Mouse (Mus musculus) kidney, embryonic 14.5 days (tissue): ENCODE measurements around the gene Cox6b2. TPM values are rescaled to one million over a fixed set of nuclear protein-coding genes. Genes with fewer than 3 reads are reported as not detected.

Source experiments
- ATAC-seq: fragments of 200-750 bp; cut with Nextera tagmentation; 2 replicates; pipeline ENCODE4 v1.8.0; 2017; ENCODE audit warnings: moderate number of reproducible peaks, mild to moderate bottlenecking, moderate TSS enrichment, moderate library complexity; ENCODE audit not compliant: low FRiP score, low TSS enrichment
- H3K27ac ChIP-seq: fragments of 300-500 bp; sonication (generic); 2 replicates; pipeline ENCODE4 v1.5.1; 2014; ENCODE audit warnings: low read depth, mild to moderate bottlenecking, low read length, moderate library complexity, mixed read lengths
- H3K27me3 ChIP-seq: fragments of 300-500 bp; sonication (generic); 2 replicates; pipeline ENCODE4 v1.6.1; 2014; ENCODE audit warnings: mild to moderate bottlenecking, low read length; ENCODE audit not compliant: control insufficient read depth, insufficient read depth
- H3K36me3 ChIP-seq: fragments of 300-500 bp; sonication (generic); 2 replicates; pipeline ENCODE4 v1.6.1; 2014; ENCODE audit warnings: low read length, mixed read lengths; ENCODE audit not compliant: control insufficient read depth, insufficient read depth
- H3K4me1 ChIP-seq: fragments of 300-500 bp; sonication (generic); 2 replicates; pipeline ENCODE4 v1.6.1; 2014; ENCODE audit warnings: low read length, mixed read lengths; ENCODE audit not compliant: control insufficient read depth, insufficient read depth
- H3K4me2 ChIP-seq: fragments of 300-500 bp; sonication (generic); replicated peaks from 2 replicates; pipeline ENCODE4 v1.6.1; 2014; ENCODE audit warnings: low read depth, mild to moderate bottlenecking, low read length
- H3K4me3 ChIP-seq: fragments of 300-500 bp; sonication (generic); 2 replicates; pipeline ENCODE4 v1.5.1; 2014; ENCODE audit warnings: mild to moderate bottlenecking, low read length
- H3K9ac ChIP-seq: fragments of 300-500 bp; sonication (generic); 2 replicates; pipeline ENCODE4 v1.6.1; 2014; ENCODE audit warnings: low read depth, mild to moderate bottlenecking, low read length, moderate library complexity
- H3K9me3 ChIP-seq: fragments of 300-500 bp; sonication (generic); 2 replicates; pipeline ENCODE4 v1.6.1; 2016; ENCODE audit warnings: low read length; ENCODE audit not compliant: control insufficient read depth
- WGBS: fragments of 180-500 bp; shearing (Covaris S2); extraction: QIAGEN DNeasy Blood & Tissue Kit; methylation state at CpG from one replicate; pipeline ENCODE4 v1.1.7; 2014; 5-methylcytosine and 5-hydroxymethylcytosine counted together
- polyA plus RNA-seq: library from polyadenylated mRNA; unstranded; fragments of >200 nt; fragmentation: Nextera tagmentation; extraction: Ambion mirVana; gene quantifications from 2 replicates; pipeline ENCODE4 v1.2.1, GENCODE M21; 2014

The Cox6b2 gene
- polyA plus RNA-seq, 1 experiment from 2014 or later: 47.1 TPM

GRCm38 (mm10) chr7:4744886-4745285 lies 8.0 kb downstream of the Cox6b2 start:
- no peak for ATAC-seq

DNA sequence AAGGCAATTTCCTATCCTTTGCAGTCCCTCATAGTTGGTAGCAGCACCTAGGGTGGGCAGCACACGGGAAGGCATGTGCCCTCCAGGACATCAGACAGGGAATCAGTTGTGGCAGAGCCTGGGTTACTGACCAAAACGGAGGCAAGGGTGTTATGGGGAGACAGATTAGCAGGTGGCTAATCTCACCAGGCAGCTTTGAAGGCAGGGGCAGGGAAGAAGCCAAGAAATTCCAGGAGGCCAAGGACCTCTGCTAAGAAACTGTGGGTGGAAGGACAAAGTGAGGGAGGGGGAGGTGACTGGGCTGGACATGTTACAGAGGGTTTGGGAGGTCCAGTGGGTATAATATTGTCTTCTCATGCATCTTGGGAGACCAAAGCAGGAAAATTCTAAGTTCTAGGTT lies 9.5 kb downstream of the Cox6b2 start:
- no peak for ATAC-seq
- H3K4me1 ChIP-seq: peaks cover 26% of the 10 kb centered on the region
- peaks cover 29% of the 10 kb centered on the region for H3K36me3 ChIP-seq
- H3K4me3 ChIP-seq: no peak overlapping the region
- no peaks in the 10 kb centered on the region for H3K27me3 ChIP-seq
- no peak overlapping the region for H3K4me2 ChIP-seq
- WGBS: 55% methylated on average over 2 of the region's 2 CpGs
- no peak overlapping the region for H3K9ac ChIP-seq
- no peak overlapping the region for H3K27ac ChIP-seq
- no peaks in the 10 kb centered on the region for H3K9me3 ChIP-seq

More at GRCm38 (mm10) chr7:4744886-4745285, 8.0 kb downstream of the Cox6b2 start:
- Histone ChIP-seq H3K27me3 (no peaks in the 10 kb centered on the region), H3K9ac (no peak overlapping the region), H3K4me1 (peaks cover 21% of the 10 kb centered on the region), H3K4me2 (no peak overlapping the region), H3K9me3 (no peaks in the 10 kb centered on the region), H3K4me3 (no peak overlapping the region), H3K36me3 (peaks cover 29% of the 10 kb centered on the region), H3K27ac (no peak overlapping the region)
- 97% methylated on average over 6 of the region's 6 CpGs for WGBS

DNA sequence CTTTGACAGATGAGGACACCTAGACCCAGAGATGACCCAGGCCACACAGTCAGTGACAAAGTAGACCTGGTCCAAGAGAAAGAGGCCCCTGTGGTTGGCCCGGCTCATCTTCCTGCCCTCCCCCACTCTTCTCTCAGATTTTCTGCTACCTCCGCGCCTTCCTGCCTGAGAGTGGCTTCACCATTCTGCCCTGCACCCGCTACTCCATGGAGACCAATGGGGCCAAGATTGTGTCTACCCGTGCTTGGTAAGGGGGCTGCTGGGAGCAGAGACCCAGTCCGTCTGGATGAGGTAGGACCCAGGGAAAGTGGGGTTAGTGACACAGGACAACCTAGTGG lies 10.4 kb downstream of the Cox6b2 start:
- Histone ChIP-seq H3K4me3 (no peak overlapping the region), H3K9me3 (no peaks in the 10 kb centered on the region), H3K9ac (peak overlapping the region; percentile 25; the same call in 1 of the 2 replicates), H3K4me1 (peaks cover 26% of the 10 kb centered on the region), H3K4me2 (0 out of 2 replicates have a peak overlapping the region, but pooled peaks have one; percentile 4), H3K36me3 (peaks cover 29% of the 10 kb centered on the region), H3K27ac (no peak overlapping the region), H3K27me3 (no peaks in the 10 kb centered on the region)
- WGBS: 89% methylated on average over 6 of the region's 6 CpGs
- ATAC-seq: no peak

- Histone ChIP-seq H3K4me2 (peak overlapping the region; percentile 75), H3K4me1 (peaks cover 26% of the 10 kb centered on the region), H3K27me3 (no peaks in the 10 kb centered on the region), H3K27ac (peak overlapping the region; percentile 92; the same call in 1 of the 2 replicates), H3K4me3 (peak overlapping the region; percentile 85; the same call in 1 of the 2 replicates), H3K9ac (peak overlapping the region; percentile 85), H3K36me3 (peaks cover 26% of the 10 kb centered on the region), H3K9me3 (no peaks in the 10 kb centered on the region)
- 82% methylated on average over 21 of the region's 21 CpGs for WGBS
- no peak for ATAC-seq
Observed at GRCm38 (mm10) chr7:4741672-4742481, 11.0 kb downstream of the Cox6b2 start.

GRCm38 (mm10) chr7:4741151-4741550 lies 11.7 kb downstream of the Cox6b2 start:
- peaks cover 19% of the 10 kb centered on the region for H3K36me3 ChIP-seq
- ATAC-seq: no peak
- H3K4me3 ChIP-seq: peak overlapping the region; percentile 85
- H3K27ac ChIP-seq: peak overlapping the region; percentile 92; the same call in 1 of the 2 replicates
- peaks cover 26% of the 10 kb centered on the region for H3K4me1 ChIP-seq
- 4% methylated on average over 4 of the region's 4 CpGs for WGBS
- H3K4me2 ChIP-seq: peak overlapping the region; percentile 75
- H3K27me3 ChIP-seq: no peaks in the 10 kb centered on the region
- H3K9ac ChIP-seq: peak overlapping the region; percentile 85
- H3K9me3 ChIP-seq: no peaks in the 10 kb centered on the region

DNA sequence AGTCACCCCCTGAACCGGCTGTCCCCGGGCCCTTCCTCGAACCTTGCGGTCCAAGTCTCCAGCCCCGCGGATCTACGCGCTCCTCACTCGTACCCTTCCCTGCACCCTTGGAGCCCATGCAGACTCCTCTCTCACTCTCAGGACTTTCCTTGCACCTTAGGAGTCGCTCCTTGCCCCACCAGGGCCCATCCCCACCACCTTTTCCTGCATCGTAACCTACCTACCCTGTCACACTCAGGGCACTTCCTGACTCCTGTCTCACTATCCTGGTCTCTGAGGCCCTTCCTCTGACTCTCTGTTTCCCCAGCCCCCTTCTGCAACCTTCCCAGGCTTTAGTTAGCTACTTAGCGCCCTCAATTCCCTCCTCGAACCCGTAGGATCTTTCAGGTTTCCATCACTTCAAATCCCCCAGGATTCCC lies 12.6 kb downstream of the Cox6b2 start:
- H3K27me3 ChIP-seq: no peaks in the 10 kb centered on the region
- H3K4me1 ChIP-seq: peaks cover 26% of the 10 kb centered on the region
- H3K9ac ChIP-seq: peak overlapping the region; percentile 85
- H3K9me3 ChIP-seq: no peaks in the 10 kb centered on the region
- ATAC-seq: peak; percentile 48; the same call in 1 of the 2 replicates
- H3K4me3 ChIP-seq: peak overlapping the region; percentile 85
- H3K36me3 ChIP-seq: peaks cover 16% of the 10 kb centered on the region
- H3K4me2 ChIP-seq: peak overlapping the region; percentile 75
- H3K27ac ChIP-seq: peak overlapping the region; percentile 92
- under 1% methylated on average over 14 of the region's 14 CpGs for WGBS

- under 1% methylated on average over 37 of the region's 44 CpGs for WGBS
- H3K4me3 ChIP-seq: peak within 1 kb of the TSS; percentile 85
- peak within 1 kb of the TSS; percentile 92 for H3K27ac ChIP-seq
- no peaks in the 10 kb centered on the region for H3K27me3 ChIP-seq
- peak within 1 kb of the TSS; percentile 75 for H3K4me2 ChIP-seq
- peak; percentile 97 for ATAC-seq
- peaks cover 26% of the 10 kb centered on the region for H3K4me1 ChIP-seq
- H3K36me3 ChIP-seq: peaks cover 15% of the 10 kb centered on the region
- H3K9me3 ChIP-seq: no peaks in the 10 kb centered on the region
- H3K9ac ChIP-seq: peak within 1 kb of the TSS; percentile 85
Observed at GRCm38 (mm10) chr7:4739544-4740275, 13.2 kb downstream of the Cox6b2 start, which contains the start of gene Kmt5c. Kmt5c (plus strand) TSS chr7:4740115.

DNA sequence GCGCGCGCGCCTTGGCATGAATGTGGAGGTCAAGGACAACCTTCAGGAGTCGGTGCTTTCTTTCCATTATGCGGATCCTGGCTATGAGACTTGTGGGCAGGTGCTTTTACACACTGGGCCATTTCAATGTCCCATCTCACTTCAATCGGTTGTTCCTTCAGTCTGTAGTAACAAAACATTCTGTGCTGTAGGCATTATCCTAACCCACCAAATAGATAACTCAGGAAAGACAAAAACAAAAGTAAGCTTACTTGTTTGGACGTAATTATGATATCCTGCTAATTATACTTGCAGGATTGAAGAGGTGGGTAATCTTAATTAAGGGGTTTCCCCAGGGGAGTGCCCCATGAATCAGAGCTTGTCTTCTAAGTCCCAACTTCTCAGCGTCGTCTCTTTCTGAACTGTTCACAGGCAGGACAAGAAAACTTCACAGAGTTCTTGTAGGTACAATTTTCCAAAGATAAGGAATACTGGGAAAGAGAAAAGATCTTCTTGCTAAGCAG lies 13.8 kb downstream of the Cox6b2 start:
- Histone ChIP-seq H3K36me3 (peaks cover 11% of the 10 kb centered on the region; the same call in 1 of the 2 replicates), H3K27ac (peak overlapping the region; percentile 79; the same call in 1 of the 2 replicates), H3K4me2 (peak overlapping the region; percentile 64), H3K9ac (peak overlapping the region; percentile 38; the same call in 1 of the 2 replicates), H3K4me1 (peaks cover 26% of the 10 kb centered on the region), H3K4me3 (peak overlapping the region; percentile 36), H3K27me3 (no peaks in the 10 kb centered on the region), H3K9me3 (no peaks in the 10 kb centered on the region)
- 50% methylated on average over 10 of the region's 10 CpGs for WGBS
- no peak for ATAC-seq
